Mouse (Mus musculus): ENCODE measurements around the gene Ehd2.

- TF ChIP-seq POLR2A (IDR thresholded peaks at IDR 0.05; ENCODE audit: borderline replicate concordance, extremely low read depth, insufficient read depth, insufficient read length, poor library complexity, severe bottlenecking) = no peak
- no peak for TF ChIP-seq CTCF (IDR thresholded peaks at IDR 0.05; ENCODE audit: borderline replicate concordance, extremely low read depth, insufficient read depth, insufficient read length)
Observed at GRCm38 (mm10) chr7:15961239-15961638, 6.1 kb downstream of the Ehd2 start.
